Comparison of ENCODE assay signal across 28 mouse cellular contexts in genomic region chr6:30865031-30865678, GRCm38 (mm10). TPM values are rescaled to one million over a fixed set of nuclear protein-coding genes. Genes with fewer than 3 reads are reported as not detected.
DNase-seq lines count a peak whose midpoint lies in the region; ATAC-seq lines count a peak whose summit lies in the region.
"Had no signal": no experiment of that assay in that cellular context is flagged by ENCODE, and none has a peak within 500 bp of the region (broad histone marks: within the 10 kb centered on the region; RNA-seq: fewer than 3 reads in every experiment).

No protein-coding gene starts in this region.

- no peaks in the 10 kb centered on the region for H3K4me1 ChIP-seq in midbrain, embryonic 11.5 days (ENCODE audit: control insufficient read depth, insufficient read depth, low read length)
- no peaks in the 10 kb centered on the region for H3K4me1 ChIP-seq in midbrain, embryonic 15.5 days
- no peaks in the 10 kb centered on the region for H3K4me1 ChIP-seq in intestine, embryonic 16.5 days (ENCODE audit: control insufficient read depth, insufficient read depth, low read length)
- H3K4me1 ChIP-seq: embryonic facial prominence, embryonic 10.5 days; embryonic facial prominence, embryonic 12.5 days; forebrain, embryonic 13.5 days; forebrain, embryonic 15.5 days had no signal

- ATAC-seq in midbrain, embryonic 11.5 days (ENCODE audit: low FRiP score): no peak
- no peak for ATAC-seq in midbrain, embryonic 15.5 days (replicated peaks)
- peak; percentile 93 for ATAC-seq in intestine, embryonic 16.5 days
- ATAC-seq: activated CD4-positive, CD25-positive, alpha-beta regulatory T cell, adult 4 months; CD4-positive, CD25-positive, alpha-beta regulatory T cell, adult 4 months; forebrain, embryonic 13.5 days; forebrain, embryonic 15.5 days; Patski had no signal

- peak; percentile 39 for DNase-seq in midbrain, embryonic 11.5 days (ENCODE audit: low spot score, missing footprints)
- DNase-seq in large intestine, adult 2 months (ENCODE audit: low read depth, low spot score): peak; percentile 21
- no peak for DNase-seq in left cerebral cortex, postnatal 10 days (ENCODE audit: extremely low spot score in 1 of 2, low spot score in 2 of 2)
- no peak for DNase-seq in embryo, embryonic 11 days
- no peak for DNase-seq in thymus, postnatal 14 days
- DNase-seq: adrenal gland, adult 8-10 months; adrenal gland, postnatal 14 days; adrenal gland, postnatal 36 days; B cell, adult 2 months; cerebellum, adult 11-12 months; cerebellum, adult 2 months; cerebellum, adult 9-10 months; cerebellum, postnatal 10 days; cerebellum, postnatal 25 days had no signal

- no peak overlapping the region for H3K4me2 ChIP-seq in midbrain, embryonic 11.5 days
- H3K4me2 ChIP-seq in midbrain, embryonic 15.5 days: no peak overlapping the region
- H3K4me2 ChIP-seq in intestine, embryonic 16.5 days (ENCODE audit: low read depth, low read length): no peak overlapping the region
- H3K4me2 ChIP-seq: embryonic facial prominence, embryonic 12.5 days; forebrain, embryonic 13.5 days; forebrain, embryonic 15.5 days had no signal

- 90% methylated on average over 3 of the region's 3 CpGs for WGBS in midbrain, embryonic 11.5 days
- 89% methylated on average over 3 of the region's 3 CpGs for WGBS in midbrain, embryonic 15.5 days
- WGBS in intestine, embryonic 16.5 days: 58% methylated on average over 3 of the region's 3 CpGs
- WGBS in large intestine, adult 2 months: 29% methylated on average over 3 of the region's 3 CpGs

- no peaks in the 10 kb centered on the region for H3K9me3 ChIP-seq in midbrain, embryonic 11.5 days (ENCODE audit: control insufficient read depth, low read length)
- no peaks in the 10 kb centered on the region for H3K9me3 ChIP-seq in midbrain, embryonic 15.5 days
- H3K9me3 ChIP-seq in intestine, embryonic 16.5 days (ENCODE audit: control insufficient read depth, low read length): no peaks in the 10 kb centered on the region
- H3K9me3 ChIP-seq: embryonic facial prominence, embryonic 10.5 days; embryonic facial prominence, embryonic 12.5 days; forebrain, embryonic 13.5 days; forebrain, embryonic 15.5 days; G1E had no signal

- no peak overlapping the region for H3K9ac ChIP-seq in midbrain, embryonic 11.5 days (ENCODE audit: low read length)
- H3K9ac ChIP-seq in midbrain, embryonic 15.5 days: no peak overlapping the region
- H3K9ac ChIP-seq in intestine, embryonic 16.5 days (ENCODE audit: low read depth, low read length): no peak overlapping the region
- H3K9ac ChIP-seq: embryonic facial prominence, embryonic 12.5 days; forebrain, embryonic 13.5 days; forebrain, embryonic 15.5 days had no signal

- H3K27ac ChIP-seq in midbrain, embryonic 11.5 days (ENCODE audit: low read depth, low read length): no peak overlapping the region
- no peak overlapping the region for H3K27ac ChIP-seq in midbrain, embryonic 15.5 days
- no peak overlapping the region for H3K27ac ChIP-seq in intestine, embryonic 16.5 days (ENCODE audit: low read length)
- H3K27ac ChIP-seq: embryonic facial prominence, embryonic 10.5 days; embryonic facial prominence, embryonic 12.5 days; forebrain, embryonic 13.5 days; forebrain, embryonic 15.5 days had no signal

- intact Hi-C loops in left cerebral cortex, postnatal 10 days (cut with DNase I): no loop called here

- no peak overlapping the region for H3K4me3 ChIP-seq in midbrain, embryonic 11.5 days (ENCODE audit: low read depth, low read length)
- H3K4me3 ChIP-seq in midbrain, embryonic 15.5 days: no peak overlapping the region
- H3K4me3 ChIP-seq in intestine, embryonic 16.5 days (ENCODE audit: low read length): no peak overlapping the region
- H3K4me3 ChIP-seq: embryonic facial prominence, embryonic 10.5 days; embryonic facial prominence, embryonic 12.5 days; forebrain, embryonic 13.5 days; forebrain, embryonic 15.5 days had no signal

- no peaks in the 10 kb centered on the region for H3K27me3 ChIP-seq in midbrain, embryonic 11.5 days (ENCODE audit: control insufficient read depth, insufficient read depth, low read length)
- H3K27me3 ChIP-seq in midbrain, embryonic 15.5 days (replicated peaks): no peaks in the 10 kb centered on the region
- no peaks in the 10 kb centered on the region for H3K27me3 ChIP-seq in intestine, embryonic 16.5 days (replicated peaks; ENCODE audit: control insufficient read depth, insufficient read depth, low read length)
- H3K27me3 ChIP-seq: CH12.LX; embryonic facial prominence, embryonic 12.5 days; forebrain, embryonic 13.5 days; forebrain, embryonic 15.5 days; Patski had no signal

- no peaks in the 10 kb centered on the region for H3K36me3 ChIP-seq in midbrain, embryonic 11.5 days (ENCODE audit: control insufficient read depth, insufficient read depth, low read length)
- H3K36me3 ChIP-seq in midbrain, embryonic 15.5 days (replicated peaks): no peaks in the 10 kb centered on the region
- no peaks in the 10 kb centered on the region for H3K36me3 ChIP-seq in intestine, embryonic 16.5 days (ENCODE audit: control insufficient read depth, insufficient read depth, low read length)
- H3K36me3 ChIP-seq: embryonic facial prominence, embryonic 12.5 days; forebrain, embryonic 15.5 days had no signal

RNA-seq across cellular contexts. Expression of gene Copg2, which starts 31.4 kb away (rescaled TPM):
- 42.0 and 44.0 TPM in 2 replicates for polyA plus RNA-seq in midbrain, embryonic 11.5 days (2014; fragmentation: Nextera tagmentation; extraction: Ambion mirVana)
- 35.4 and 36.2 TPM in 2 replicates for polyA plus RNA-seq in midbrain, embryonic 15.5 days (2015; fragmentation: Nextera tagmentation; extraction: Ambion mirVana)
- 17.1 TPM in 2 replicates for polyA plus RNA-seq in intestine, embryonic 16.5 days (2015; fragmentation: Nextera tagmentation; extraction: Ambion mirVana)
- polyA plus RNA-seq in large intestine, adult 2 months (2012; rRNA removed): 11.4 and 13.2 TPM in 2 replicates
- 10 to 100 TPM; 50.4 to 53.6 TPM for total RNA-seq in left cerebral cortex, postnatal 10 days (2021)

RNA-seq across cellular contexts. Expression of gene Tsga13, which starts 50.2 kb away (rescaled TPM):
- 0.23 and 0.30 TPM in 2 replicates for polyA plus RNA-seq in midbrain, embryonic 11.5 days (2014; fragmentation: Nextera tagmentation; extraction: Ambion mirVana)
- polyA plus RNA-seq in midbrain, embryonic 15.5 days (2015; fragmentation: Nextera tagmentation; extraction: Ambion mirVana): 0.19 TPM in 1 of 2 replicates, not detected in the other
- polyA plus RNA-seq in intestine, embryonic 16.5 days (2015; fragmentation: Nextera tagmentation; extraction: Ambion mirVana): not detected in 2 replicates
- not detected in 2 replicates for polyA plus RNA-seq in large intestine, adult 2 months (2012; rRNA removed)
- total RNA-seq in left cerebral cortex, postnatal 10 days (2021): under 1 TPM; 0.43 to 0.75 TPM
- total RNA-seq: adrenal gland, adult 18-20 months; adrenal gland, adult 8-10 months; adrenal gland, postnatal 14 days; adrenal gland, postnatal 36 days; CH12.LX; common myeloid progenitor, adult 5-6 weeks; G1E had no signal
- polyA plus RNA-seq: activated CD4-positive, CD25-positive, alpha-beta regulatory T cell, adult 4 months; CD4-positive, CD25-positive, alpha-beta regulatory T cell, adult 4 months; cerebellum, adult 2 months; embryonic facial prominence, embryonic 10.5 days; embryonic facial prominence, embryonic 12.5 days; forebrain, embryonic 11.5 days; G1E; Patski had no signal

Comparison
In these comparisons a context has a peak if more than half of its experiments do, and no peak if none do; other contexts are left out.
1. DNase-seq: peak in midbrain, embryonic 11.5 days (single experiment) and large intestine, adult 2 months (single experiment); none in left cerebral cortex, postnatal 10 days (0 of 2), embryo, embryonic 11 days (single experiment) and thymus, postnatal 14 days (single experiment).